In the genomic region with DNA sequence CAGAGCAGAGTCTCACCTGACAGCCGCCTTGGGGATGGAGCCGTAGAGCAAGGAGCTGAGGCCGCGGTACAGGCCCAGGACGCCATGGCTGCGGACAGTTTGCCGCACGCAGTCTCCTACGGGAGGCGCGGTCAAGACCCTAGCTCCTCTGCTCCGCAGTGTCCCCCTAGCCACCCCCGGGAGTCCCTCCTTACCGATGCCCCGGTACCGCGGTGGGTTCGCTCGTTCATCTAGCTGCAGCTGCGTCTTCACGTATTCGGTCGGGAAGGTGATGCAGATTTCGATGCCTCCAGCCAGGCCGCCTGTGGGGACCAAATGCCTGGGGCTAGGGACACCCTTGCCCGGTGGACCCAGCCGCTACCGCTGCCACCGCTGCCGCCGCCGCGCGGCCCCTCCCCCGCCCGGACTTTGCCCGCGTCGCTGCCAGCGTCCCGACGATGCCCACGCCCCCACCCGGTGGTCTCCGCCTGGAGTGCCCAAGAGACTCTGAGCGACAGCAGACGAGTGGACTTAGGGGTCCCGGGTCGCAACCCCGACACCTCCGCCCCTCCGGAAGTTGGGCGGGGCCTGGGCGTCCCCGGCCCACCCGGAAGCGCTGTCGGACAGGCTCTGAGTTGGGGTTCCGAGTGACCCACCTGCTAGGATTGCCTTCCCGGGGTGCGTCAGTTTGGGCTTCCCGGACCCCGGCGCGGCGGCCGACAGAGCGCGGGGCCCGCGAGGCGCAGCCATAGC, we compare ENCODE assay signal across 8 mouse cellular contexts. TPM values are rescaled to one million over a fixed set of nuclear protein-coding genes. Genes with fewer than 3 reads are reported as not detected.
DNase-seq lines count a peak whose midpoint lies in the region; ATAC-seq and TF ChIP-seq lines count a peak whose summit lies in the region.

No protein-coding gene starts in this region.

- no peaks in the 10 kb centered on the region for H3K9me3 ChIP-seq in forebrain, embryonic 13.5 days (replicated peaks)
- no peaks in the 10 kb centered on the region for H3K9me3 ChIP-seq in kidney, embryonic 14.5 days (ENCODE audit: control insufficient read depth, low read length)
- H3K9me3 ChIP-seq in lung, embryonic 16.5 days (ENCODE audit: control insufficient read depth, low read length) = no peaks in the 10 kb centered on the region

- peaks cover 20% of the 10 kb centered on the region for H3K36me3 ChIP-seq in forebrain, embryonic 13.5 days (ENCODE audit: poor library complexity, severe bottlenecking)
- peaks cover 18% of the 10 kb centered on the region for H3K36me3 ChIP-seq in kidney, embryonic 14.5 days (ENCODE audit: control insufficient read depth, insufficient read depth, low read length)
- peaks cover 6% of the 10 kb centered on the region for H3K36me3 ChIP-seq in lung, embryonic 16.5 days (ENCODE audit: control insufficient read depth, insufficient read depth, low read length)

- peak; percentile 52 for ATAC-seq in forebrain, embryonic 13.5 days
- ATAC-seq in kidney, embryonic 14.5 days (ENCODE audit: low FRiP score, low TSS enrichment) = peak; percentile 56
- peak; percentile 50 for ATAC-seq in lung, embryonic 16.5 days (ENCODE audit: low read depth)
- ATAC-seq in megakaryocyte progenitor cell, adult 5-6 weeks (replicated peaks; ENCODE audit: poor library complexity) = no peak

- H3K27ac ChIP-seq in bone marrow macrophage, adult 2 months (ENCODE audit: insufficient read depth, low read depth, low read length) = peak overlapping the region; percentile 81
- peak overlapping the region; percentile 77 for H3K27ac ChIP-seq in forebrain, embryonic 13.5 days
- peak overlapping the region; percentile 79 for H3K27ac ChIP-seq in kidney, embryonic 14.5 days (ENCODE audit: low read depth, low read length)
- H3K27ac ChIP-seq in lung, embryonic 16.5 days (ENCODE audit: low read length) = peak overlapping the region; percentile 90

- TF ChIP-seq POLR2A in bone marrow macrophage, adult 2 months (IDR thresholded peaks at IDR 0.05; ENCODE audit: borderline replicate concordance, low read depth, low read length) = no peak

- H3K9ac ChIP-seq in forebrain, embryonic 13.5 days = peak overlapping the region; percentile 89
- peak overlapping the region; percentile 78 for H3K9ac ChIP-seq in kidney, embryonic 14.5 days (ENCODE audit: low read depth, low read length)
- peak overlapping the region; percentile 85 for H3K9ac ChIP-seq in lung, embryonic 16.5 days (ENCODE audit: low read length)

- intact Hi-C loops in left cerebral cortex, postnatal 25 days (cut with DNase I) = loop anchor here (5.0 to 10.0 kb wide), 2 partner anchors 60 to 307 kb away; partner anchors contain the start of gene Zdhhc8
- intact Hi-C loops in left cerebral cortex, postnatal 14 days (cut with DNase I) = loop anchor here (5.0 to 10.0 kb wide), 2 partner anchors 110 to 287 kb away; partner anchors contain the start of gene Ccdc188

- peaks cover 8% of the 10 kb centered on the region for H3K4me1 ChIP-seq in bone marrow macrophage, adult 2 months (ENCODE audit: control insufficient read depth, insufficient read depth, low read length)
- peaks cover 30% of the 10 kb centered on the region for H3K4me1 ChIP-seq in forebrain, embryonic 13.5 days
- H3K4me1 ChIP-seq in kidney, embryonic 14.5 days (ENCODE audit: control insufficient read depth, insufficient read depth, low read length) = peaks cover 12% of the 10 kb centered on the region
- H3K4me1 ChIP-seq in lung, embryonic 16.5 days (replicated peaks; ENCODE audit: control insufficient read depth, insufficient read depth, low read length) = peaks cover 2% of the 10 kb centered on the region; the same call in 1 of the 2 replicates

- peak; percentile 22 to 23 for DNase-seq in left cerebral cortex, postnatal 25 days (ENCODE audit: low spot score in 2 of 2)
- DNase-seq in left cerebral cortex, postnatal 14 days (ENCODE audit: low spot score in 2 of 2) = no peak
- peak; percentile 26 for DNase-seq in right cerebral cortex, adult 18-20 months

- peaks cover 13% of the 10 kb centered on the region for H3K27me3 ChIP-seq in forebrain, embryonic 13.5 days
- no peaks in the 10 kb centered on the region for H3K27me3 ChIP-seq in kidney, embryonic 14.5 days (ENCODE audit: control insufficient read depth, insufficient read depth, low read length)
- no peaks in the 10 kb centered on the region for H3K27me3 ChIP-seq in lung, embryonic 16.5 days (ENCODE audit: control insufficient read depth, insufficient read depth, low read depth, low read length)

- peak overlapping the region; percentile 93 for H3K4me2 ChIP-seq in forebrain, embryonic 13.5 days
- peak overlapping the region; percentile 79 for H3K4me2 ChIP-seq in kidney, embryonic 14.5 days (replicated peaks; ENCODE audit: low read depth, low read length)
- H3K4me2 ChIP-seq in lung, embryonic 16.5 days (ENCODE audit: low read depth, low read length) = peak overlapping the region; percentile 97

- TF ChIP-seq CTCF in bone marrow macrophage, adult 2 months (IDR thresholded peaks at IDR 0.05; ENCODE audit: low read depth, low read length) = no peak

- peak overlapping the region; percentile 74 for H3K4me3 ChIP-seq in bone marrow macrophage, adult 2 months (ENCODE audit: insufficient read depth, low read length)
- peak overlapping the region; percentile 88 for H3K4me3 ChIP-seq in forebrain, embryonic 13.5 days
- peak overlapping the region; percentile 75 for H3K4me3 ChIP-seq in kidney, embryonic 14.5 days (ENCODE audit: low read length)
- peak overlapping the region; percentile 88 for H3K4me3 ChIP-seq in lung, embryonic 16.5 days (ENCODE audit: low read length)

- under 1% methylated on average over 69 of the region's 72 CpGs for WGBS in forebrain, embryonic 13.5 days
- WGBS in kidney, embryonic 14.5 days = under 1% methylated on average over 68 of the region's 72 CpGs
- WGBS in lung, embryonic 16.5 days = under 1% methylated on average over 62 of the region's 72 CpGs

RNA-seq across cellular contexts. Expression of gene Slc25a1, which starts 0.5 kb away (rescaled TPM):
- 10 to 100 TPM; 39.5 to 46.0 TPM for total RNA-seq in left cerebral cortex, postnatal 25 days (2021)
- 10 to 100 TPM; 52.4 to 53.8 TPM for total RNA-seq in left cerebral cortex, postnatal 14 days (2021)
- polyA plus RNA-seq in bone marrow macrophage, adult 2 months (2012; ENCODE audit: insufficient read depth, insufficient read length, missing spikeins) = 53.5 and 59.4 TPM in 2 replicates
- polyA plus RNA-seq in forebrain, embryonic 13.5 days (2015; fragmentation: Nextera tagmentation; extraction: Ambion mirVana) = 104 and 118 TPM in 2 replicates
- polyA plus RNA-seq in kidney, embryonic 14.5 days (2014; fragmentation: Nextera tagmentation; extraction: Ambion mirVana) = 62.6 and 78.3 TPM in 2 replicates
- 64.3 and 68.8 TPM in 2 replicates for polyA plus RNA-seq in lung, embryonic 16.5 days (2015; fragmentation: Nextera tagmentation; extraction: Ambion mirVana)
- total RNA-seq in megakaryocyte progenitor cell, adult 5-6 weeks (2015) = 23.0 and 27.2 TPM in 2 replicates
- 35.4 and 50.6 TPM in 2 replicates for total RNA-seq in megakaryocyte progenitor cell, adult 5-6 weeks (2017)

RNA-seq across cellular contexts. Expression of gene Gsc2, which starts 12.7 kb away (rescaled TPM):
- total RNA-seq in left cerebral cortex, postnatal 25 days (2021) = not detected
- not detected for total RNA-seq in left cerebral cortex, postnatal 14 days (2021)
- polyA plus RNA-seq in bone marrow macrophage, adult 2 months (2012; ENCODE audit: insufficient read depth, insufficient read length, missing spikeins) = not detected in 2 replicates
- polyA plus RNA-seq in forebrain, embryonic 13.5 days (2015; fragmentation: Nextera tagmentation; extraction: Ambion mirVana) = 0.32 TPM in 1 of 2 replicates, not detected in the other
- not detected in 2 replicates for polyA plus RNA-seq in kidney, embryonic 14.5 days (2014; fragmentation: Nextera tagmentation; extraction: Ambion mirVana)
- not detected in 2 replicates for polyA plus RNA-seq in lung, embryonic 16.5 days (2015; fragmentation: Nextera tagmentation; extraction: Ambion mirVana)
- total RNA-seq in megakaryocyte progenitor cell, adult 5-6 weeks (2015) = not detected in 2 replicates
- total RNA-seq in megakaryocyte progenitor cell, adult 5-6 weeks (2017) = not detected in 2 replicates

RNA-seq across cellular contexts. Expression of gene Ess2, which starts 16.4 kb away (rescaled TPM):
- total RNA-seq in left cerebral cortex, postnatal 25 days (2021) = 10 to 100 TPM; 28.7 to 30.1 TPM
- total RNA-seq in left cerebral cortex, postnatal 14 days (2021) = 10 to 100 TPM; 29.4 to 29.8 TPM
- 20.1 and 27.1 TPM in 2 replicates for polyA plus RNA-seq in bone marrow macrophage, adult 2 months (2012; ENCODE audit: insufficient read depth, insufficient read length, missing spikeins)
- 48.9 and 54.6 TPM in 2 replicates for polyA plus RNA-seq in forebrain, embryonic 13.5 days (2015; fragmentation: Nextera tagmentation; extraction: Ambion mirVana)
- 28.5 and 38.5 TPM in 2 replicates for polyA plus RNA-seq in kidney, embryonic 14.5 days (2014; fragmentation: Nextera tagmentation; extraction: Ambion mirVana)
- 39.9 and 42.0 TPM in 2 replicates for polyA plus RNA-seq in lung, embryonic 16.5 days (2015; fragmentation: Nextera tagmentation; extraction: Ambion mirVana)
- total RNA-seq in megakaryocyte progenitor cell, adult 5-6 weeks (2015) = 8.4 and 12.0 TPM in 2 replicates
- total RNA-seq in megakaryocyte progenitor cell, adult 5-6 weeks (2017) = 22.5 and 23.8 TPM in 2 replicates

RNA-seq across cellular contexts. Expression of gene Tssk2, which starts 29.1 kb away (rescaled TPM):
- total RNA-seq in left cerebral cortex, postnatal 25 days (2021) = not detected
- not detected for total RNA-seq in left cerebral cortex, postnatal 14 days (2021)
- polyA plus RNA-seq in bone marrow macrophage, adult 2 months (2012; ENCODE audit: insufficient read depth, insufficient read length, missing spikeins) = not detected in 2 replicates
- polyA plus RNA-seq in forebrain, embryonic 13.5 days (2015; fragmentation: Nextera tagmentation; extraction: Ambion mirVana) = not detected in 2 replicates
- not detected in 2 replicates for polyA plus RNA-seq in kidney, embryonic 14.5 days (2014; fragmentation: Nextera tagmentation; extraction: Ambion mirVana)
- not detected in 2 replicates for polyA plus RNA-seq in lung, embryonic 16.5 days (2015; fragmentation: Nextera tagmentation; extraction: Ambion mirVana)
- total RNA-seq in megakaryocyte progenitor cell, adult 5-6 weeks (2015) = not detected in 2 replicates
- not detected in 2 replicates for total RNA-seq in megakaryocyte progenitor cell, adult 5-6 weeks (2017)

RNA-seq across cellular contexts. Expression of gene Dgcr2, which starts 29.2 kb away (rescaled TPM):
- 100 to 1,000 TPM in 1 of 2 experiments, 10 to 100 TPM in 1; 98.0 to 102 TPM for total RNA-seq in left cerebral cortex, postnatal 25 days (2021)
- total RNA-seq in left cerebral cortex, postnatal 14 days (2021) = 100 to 1,000 TPM; 102 to 105 TPM
- 23.2 and 29.4 TPM in 2 replicates for polyA plus RNA-seq in bone marrow macrophage, adult 2 months (2012; ENCODE audit: insufficient read depth, insufficient read length, missing spikeins)
- polyA plus RNA-seq in forebrain, embryonic 13.5 days (2015; fragmentation: Nextera tagmentation; extraction: Ambion mirVana) = 85.6 and 101 TPM in 2 replicates
- 73.0 and 91.7 TPM in 2 replicates for polyA plus RNA-seq in kidney, embryonic 14.5 days (2014; fragmentation: Nextera tagmentation; extraction: Ambion mirVana)
- polyA plus RNA-seq in lung, embryonic 16.5 days (2015; fragmentation: Nextera tagmentation; extraction: Ambion mirVana) = 87.9 and 89.2 TPM in 2 replicates
- total RNA-seq in megakaryocyte progenitor cell, adult 5-6 weeks (2015) = 21.6 and 23.8 TPM in 2 replicates
- 40.4 and 50.0 TPM in 2 replicates for total RNA-seq in megakaryocyte progenitor cell, adult 5-6 weeks (2017)

Comparison
In these comparisons a context has a peak if more than half of its experiments do, and no peak if none do; other contexts are left out.
1. DNase-seq: peak in left cerebral cortex, postnatal 25 days (2 of 2) and right cerebral cortex, adult 18-20 months (single experiment); none in left cerebral cortex, postnatal 14 days (0 of 2).
2. Peak in every context shown above with its lines, with median percentiles within 50 percentile points of each other: H3K27ac ChIP-seq, H3K4me3 ChIP-seq, H3K4me2 ChIP-seq and H3K9ac ChIP-seq.